Mouse (Mus musculus) adipocyte (in vitro differentiated cells): Measurements from ENCODE around the gene C77080.
"Not testable (repeated sequence)": the region's sequence is repeated elsewhere in the genome, so short reads cannot be mapped to it uniquely, and the experiment has no call there.

ENCODE experiments used
- DNase-seq: peaks from one replicate; pipeline ENCODE4 v3.0.0-alpha.2; 2016; ENCODE audit warnings: low spot score

The C77080 gene

GRCm38 (mm10) chr4:129218569-129219175 is 42.5 kb downstream of the C77080 start:
- DNase-seq: no peak

- not testable (repeated sequence) for DNase-seq
Observed at GRCm38 (mm10) chr4:129212486-129212885, 48.7 kb downstream of the C77080 start.

GRCm38 (mm10) chr4:129211461-129211860 is 49.7 kb downstream of the C77080 start:
- peak; percentile 82 for DNase-seq

GRCm38 (mm10) chr4:129209504-129209903 is 51.7 kb downstream of the C77080 start:
- peak; percentile 41 for DNase-seq

GRCm38 (mm10) chr4:129206792-129207191 is 54.4 kb downstream of the C77080 start:
- no peak for DNase-seq

GRCm38 (mm10) chr4:129204655-129205054 is 56.5 kb downstream of the C77080 start:
- DNase-seq: peak; percentile 75

GRCm38 (mm10) chr4:129197514-129197913 is 63.7 kb downstream of the C77080 start:
- DNase-seq: no peak

- peak; percentile 23 for DNase-seq
Observed at GRCm38 (mm10) chr4:129194280-129194679, 66.9 kb downstream of the C77080 start.

GRCm38 (mm10) chr4:129191691-129192090 is 69.5 kb downstream of the C77080 start:
- DNase-seq: no peak

- DNase-seq: no peak
Observed at GRCm38 (mm10) chr4:129190538-129190937, 70.7 kb downstream of the C77080 start.

GRCm38 (mm10) chr4:129189542-129190519 is 71.4 kb downstream of the C77080 start, which contains the start of the genes S100pbp and Yars:
S100pbp (minus strand) TSS chr4:129189727.
Yars (plus strand) TSS chr4:129189760.
- peak; percentile 98 for DNase-seq

- peak; percentile 31 for DNase-seq
Observed at GRCm38 (mm10) chr4:129188803-129189541, 72.2 kb downstream of the C77080 start.

- no peak for DNase-seq
Observed at GRCm38 (mm10) chr4:129188041-129188659, 73.1 kb downstream of the C77080 start.

- DNase-seq: no peak
Observed at GRCm38 (mm10) chr4:129179560-129179959, 81.6 kb downstream of the C77080 start.

GRCm38 (mm10) chr4:129172529-129172928 is 88.7 kb downstream of the C77080 start:
- no peak for DNase-seq
